In genomic region chr8:11399706-11400105, GRCm38 (mm10) we compare ENCODE assay signal across 12 mouse cellular contexts.
DNase-seq lines count a peak whose midpoint lies in the region; ATAC-seq and TF ChIP-seq lines count a peak whose summit lies in the region.
"Had no signal": no experiment of that assay in that cellular context is flagged by ENCODE, and none has a peak within 500 bp of the region (broad histone marks: within the 10 kb centered on the region; RNA-seq: fewer than 3 reads in every experiment).

No protein-coding gene starts in this region.

- no peak overlapping the region for H3K4me3 ChIP-seq in heart, adult 2 months
- no peak overlapping the region for H3K4me3 ChIP-seq in kidney, postnatal 0 days (replicated peaks; ENCODE audit: low read depth, low read length)
- no peak overlapping the region for H3K4me3 ChIP-seq in embryonic facial prominence, embryonic 12.5 days
- no peak overlapping the region for H3K4me3 ChIP-seq in limb, embryonic 15.5 days
- H3K4me3 ChIP-seq: midbrain, embryonic 13.5 days had no signal

- no peaks in the 10 kb centered on the region for H3K9me3 ChIP-seq in kidney, postnatal 0 days (replicated peaks; ENCODE audit: low read length)
- H3K9me3 ChIP-seq in embryonic facial prominence, embryonic 12.5 days = no peaks in the 10 kb centered on the region
- H3K9me3 ChIP-seq in limb, embryonic 15.5 days = no peaks in the 10 kb centered on the region
- H3K9me3 ChIP-seq: midbrain, embryonic 13.5 days had no signal

- ATAC-seq in kidney, postnatal 0 days (replicated peaks; ENCODE audit: low FRiP score, low read depth) = no peak
- ATAC-seq in embryonic facial prominence, embryonic 12.5 days (ENCODE audit: insufficient number of reproducible peaks, insufficient read depth, low FRiP score, low TSS enrichment) = no peak
- ATAC-seq in limb, embryonic 15.5 days (ENCODE audit: insufficient number of reproducible peaks, low FRiP score, low TSS enrichment, low read depth) = no peak
- ATAC-seq: midbrain, embryonic 13.5 days had no signal

- peaks cover 24% of the 10 kb centered on the region for H3K36me3 ChIP-seq in heart, adult 2 months (ENCODE audit: control insufficient read depth, insufficient read depth, low read length)
- H3K36me3 ChIP-seq in kidney, postnatal 0 days (ENCODE audit: insufficient read depth, low read length) = peaks cover 18% of the 10 kb centered on the region
- H3K36me3 ChIP-seq in embryonic facial prominence, embryonic 12.5 days = peaks cover 23% of the 10 kb centered on the region
- peaks cover 10% of the 10 kb centered on the region for H3K36me3 ChIP-seq in limb, embryonic 15.5 days
- H3K36me3 ChIP-seq: midbrain, embryonic 13.5 days had no signal

- no peak for TF ChIP-seq POLR2A in heart, adult 2 months (IDR thresholded peaks at IDR 0.05; ENCODE audit: insufficient read depth, low read depth, low read length)

- DNase-seq in heart, adult 2 months = no peak
- DNase-seq in heart, postnatal 25 days (ENCODE audit: low spot score) = no peak
- DNase-seq in kidney, postnatal 0 days (ENCODE audit: low spot score) = peak; percentile 45
- no peak for DNase-seq in kidney, adult 9 months
- no peak for DNase-seq in urinary bladder, postnatal 36 days (ENCODE audit: low spot score in 2 of 2)
- DNase-seq in layer of hippocampus, adult 11-12 months (ENCODE audit: low spot score) = no peak
- DNase-seq: cerebellum, adult 9-10 months; right cerebral cortex, postnatal 4 days had no signal

- H3K9ac ChIP-seq in heart, adult 2 months (ENCODE audit: low read depth, low read length) = no peak overlapping the region
- H3K9ac ChIP-seq in kidney, postnatal 0 days (ENCODE audit: low read depth, low read length) = no peak overlapping the region; the same call in 1 of the 2 replicates
- no peak overlapping the region for H3K9ac ChIP-seq in embryonic facial prominence, embryonic 12.5 days
- no peak overlapping the region for H3K9ac ChIP-seq in limb, embryonic 15.5 days
- H3K9ac ChIP-seq: liver, embryonic 14.5 days; midbrain, embryonic 13.5 days had no signal

- no peak overlapping the region for H3K4me2 ChIP-seq in kidney, postnatal 0 days (ENCODE audit: low read length)
- H3K4me2 ChIP-seq in embryonic facial prominence, embryonic 12.5 days (replicated peaks) = no peak overlapping the region
- no peak overlapping the region for H3K4me2 ChIP-seq in limb, embryonic 15.5 days
- H3K4me2 ChIP-seq: midbrain, embryonic 13.5 days had no signal

- no peaks in the 10 kb centered on the region for H3K27me3 ChIP-seq in heart, adult 2 months (ENCODE audit: control insufficient read depth, insufficient read depth, low read length)
- H3K27me3 ChIP-seq in kidney, postnatal 0 days (ENCODE audit: insufficient read depth, low read length) = no peaks in the 10 kb centered on the region
- H3K27me3 ChIP-seq in embryonic facial prominence, embryonic 12.5 days = no peaks in the 10 kb centered on the region
- no peaks in the 10 kb centered on the region for H3K27me3 ChIP-seq in limb, embryonic 15.5 days
- H3K27me3 ChIP-seq: midbrain, embryonic 13.5 days had no signal

- no peaks in the 10 kb centered on the region; the same call in 1 of the 2 replicates for H3K79me2 ChIP-seq in heart, adult 2 months (replicated peaks; ENCODE audit: control insufficient read depth, insufficient read depth, low read length)

- H3K27ac ChIP-seq in heart, adult 2 months = peak overlapping the region; percentile 40
- H3K27ac ChIP-seq in kidney, postnatal 0 days = peak overlapping the region; percentile 77
- peak overlapping the region; percentile 70 for H3K27ac ChIP-seq in embryonic facial prominence, embryonic 12.5 days
- peak overlapping the region; percentile 67 for H3K27ac ChIP-seq in limb, embryonic 15.5 days
- H3K27ac ChIP-seq: liver, embryonic 14.5 days; midbrain, embryonic 13.5 days had no signal

- intact Hi-C loops in heart, adult 2 months (cut with DNase I) = no loop called here
- intact Hi-C loops in heart, postnatal 25 days (cut with DNase I) = no loop called here

- no peak for TF ChIP-seq CTCF in heart, adult 2 months (IDR thresholded peaks at IDR 0.05)
- TF ChIP-seq CTCF in kidney, postnatal 0 days (IDR thresholded peaks at IDR 0.05; ENCODE audit: low read depth) = no peak

- TF ChIP-seq EP300 in heart, adult 2 months (IDR thresholded peaks at IDR 0.05; ENCODE audit: insufficient read depth, low read depth, low read length) = no peak

- peaks cover 13% of the 10 kb centered on the region for H3K4me1 ChIP-seq in heart, adult 2 months (ENCODE audit: control insufficient read depth, insufficient read depth, low read length)
- peaks cover 16% of the 10 kb centered on the region; the same call in 1 of the 2 replicates for H3K4me1 ChIP-seq in kidney, postnatal 0 days (replicated peaks; ENCODE audit: insufficient read depth, low read length)
- peaks cover 12% of the 10 kb centered on the region; the same call in 1 of the 2 replicates for H3K4me1 ChIP-seq in embryonic facial prominence, embryonic 12.5 days
- peaks cover 27% of the 10 kb centered on the region for H3K4me1 ChIP-seq in limb, embryonic 15.5 days

- WGBS in heart, adult 2 months = 46% methylated on average over 8 of the region's 8 CpGs
- WGBS in kidney, postnatal 0 days = 41% methylated on average over 8 of the region's 8 CpGs
- WGBS in embryonic facial prominence, embryonic 12.5 days = 32% methylated on average over 8 of the region's 8 CpGs
- 52% methylated on average over 8 of the region's 8 CpGs for WGBS in limb, embryonic 15.5 days
